Comparison of ENCODE assay signal across 8 mouse cellular contexts in genomic region chr5:35510589-35510988, GRCm38 (mm10). TPM values are rescaled to one million over a fixed set of nuclear protein-coding genes. Genes with fewer than 3 reads are reported as not detected.
DNase-seq lines count a peak whose midpoint lies in the region; ATAC-seq and TF ChIP-seq lines count a peak whose summit lies in the region.

No protein-coding gene starts in this region.

- H3K4me2 ChIP-seq in forebrain, embryonic 11.5 days (ENCODE audit: low read depth, low read length, severe bottlenecking): no peak overlapping the region
- H3K4me2 ChIP-seq in forebrain, embryonic 15.5 days (replicated peaks): no peak overlapping the region
- no peak overlapping the region for H3K4me2 ChIP-seq in limb, embryonic 14.5 days (replicated peaks; ENCODE audit: low read depth, low read length, severe bottlenecking)

- TF ChIP-seq POLR2A in brain, embryonic 14.5 days (IDR thresholded peaks at IDR 0.05; ENCODE audit: borderline replicate concordance, extremely low read depth, insufficient read depth, insufficient read length, poor library complexity, severe bottlenecking): no peak
- TF ChIP-seq POLR2A in limb, embryonic 14.5 days (IDR thresholded peaks at IDR 0.05; ENCODE audit: borderline replicate concordance, extremely low read depth, insufficient read depth, insufficient read length): no peak

- DNase-seq in forebrain, embryonic 11.5 days (ENCODE audit: low spot score): peak; percentile 82
- peak; percentile 57 for DNase-seq in A20 (ENCODE audit: low read depth, low spot score)
- peak; percentile 78 for DNase-seq in brain, embryonic 14.5 days (ENCODE audit: low read depth)
- DNase-seq in kidney, adult 8-10 months: peak; percentile 34 to 52
- DNase-seq in limb, embryonic 14.5 days (ENCODE audit: low spot score): peak; percentile 50
- DNase-seq in right cerebral cortex, postnatal 14 days: peak; percentile 46

- no peak overlapping the region for H3K4me3 ChIP-seq in forebrain, embryonic 11.5 days (ENCODE audit: low read depth, low read length)
- H3K4me3 ChIP-seq in forebrain, embryonic 15.5 days: no peak overlapping the region
- H3K4me3 ChIP-seq in limb, embryonic 14.5 days (replicated peaks; ENCODE audit: low read length): no peak overlapping the region

- no peaks in the 10 kb centered on the region for H3K27me3 ChIP-seq in forebrain, embryonic 11.5 days (ENCODE audit: control insufficient read depth, insufficient read depth, low read length)
- H3K27me3 ChIP-seq in forebrain, embryonic 15.5 days: no peaks in the 10 kb centered on the region
- H3K27me3 ChIP-seq in limb, embryonic 14.5 days (ENCODE audit: control insufficient read depth, insufficient read depth, low read length): no peaks in the 10 kb centered on the region

- WGBS in forebrain, embryonic 11.5 days: 25% methylated on average over 5 of the region's 5 CpGs
- 23% methylated on average over 5 of the region's 5 CpGs for WGBS in forebrain, embryonic 15.5 days
- 23% methylated on average over 5 of the region's 5 CpGs for WGBS in limb, embryonic 14.5 days

- no peaks in the 10 kb centered on the region for H3K36me3 ChIP-seq in forebrain, embryonic 11.5 days (ENCODE audit: control insufficient read depth, insufficient read depth, low read length)
- H3K36me3 ChIP-seq in forebrain, embryonic 15.5 days: no peaks in the 10 kb centered on the region
- no peaks in the 10 kb centered on the region for H3K36me3 ChIP-seq in limb, embryonic 14.5 days (ENCODE audit: control insufficient read depth, insufficient read depth, low read length)

- ATAC-seq in forebrain, embryonic 11.5 days (replicated peaks; ENCODE audit: low FRiP score): no peak; the same call in 1 of the 2 replicates
- ATAC-seq in forebrain, embryonic 15.5 days (replicated peaks): no peak
- 0 out of 2 replicates have a peak, but pooled peaks have one; percentile 54 for ATAC-seq in erythroblast, adult 5-6 weeks (replicated peaks; ENCODE audit: low FRiP score, poor library complexity, severe bottlenecking)
- 0 out of 2 replicates have a peak, but pooled peaks have one; percentile 12 for ATAC-seq in limb, embryonic 14.5 days (ENCODE audit: low FRiP score, low read depth)

- H3K4me1 ChIP-seq in forebrain, embryonic 11.5 days (replicated peaks; ENCODE audit: control insufficient read depth, insufficient read depth, low read length): no peaks in the 10 kb centered on the region
- H3K4me1 ChIP-seq in forebrain, embryonic 15.5 days: no peaks in the 10 kb centered on the region
- no peaks in the 10 kb centered on the region for H3K4me1 ChIP-seq in limb, embryonic 14.5 days (ENCODE audit: control insufficient read depth, insufficient read depth, low read length)

- H3K27ac ChIP-seq in forebrain, embryonic 11.5 days (ENCODE audit: low read depth, low read length): no peak overlapping the region
- H3K27ac ChIP-seq in forebrain, embryonic 15.5 days (replicated peaks): no peak overlapping the region
- no peak overlapping the region for H3K27ac ChIP-seq in limb, embryonic 14.5 days (replicated peaks; ENCODE audit: low read depth, low read length)

- no peak overlapping the region for H3K9ac ChIP-seq in forebrain, embryonic 11.5 days (ENCODE audit: low read length)
- no peak overlapping the region for H3K9ac ChIP-seq in forebrain, embryonic 15.5 days (replicated peaks)
- H3K9ac ChIP-seq in limb, embryonic 14.5 days (ENCODE audit: low read depth, low read length, severe bottlenecking): no peak overlapping the region

- H3K9me3 ChIP-seq in forebrain, embryonic 11.5 days (ENCODE audit: control insufficient read depth, low read length): no peaks in the 10 kb centered on the region
- H3K9me3 ChIP-seq in forebrain, embryonic 15.5 days: no peaks in the 10 kb centered on the region
- no peaks in the 10 kb centered on the region for H3K9me3 ChIP-seq in limb, embryonic 14.5 days (ENCODE audit: control insufficient read depth, low read length)

- peak; percentile 91 for TF ChIP-seq CTCF in brain, embryonic 14.5 days (IDR thresholded peaks at IDR 0.05; ENCODE audit: borderline replicate concordance, extremely low read depth, insufficient read depth, insufficient read length)

RNA-seq across cellular contexts. Expression of gene Cpz, which starts 14.9 kb away (rescaled TPM):
- 4.3 and 4.7 TPM in 2 replicates for polyA plus RNA-seq in forebrain, embryonic 11.5 days (2014; fragmentation: Nextera tagmentation; extraction: Ambion mirVana)
- polyA plus RNA-seq in forebrain, embryonic 15.5 days (2015; fragmentation: Nextera tagmentation; extraction: Ambion mirVana): 1.2 and 1.6 TPM in 2 replicates
- 2.3 and 4.4 TPM in 2 replicates for polyA plus RNA-seq in brain, embryonic 14.5 days (2012; rRNA removed)
- total RNA-seq in erythroblast, adult 5-6 weeks (2015; ENCODE audit: low replicate concordance): not detected in 2 replicates
- total RNA-seq in erythroblast, adult 5-6 weeks (2017; ENCODE audit: low replicate concordance): not detected in 2 replicates
- polyA plus RNA-seq in limb, embryonic 14.5 days (2012; rRNA removed): 9.9 and 10.1 TPM in 2 replicates
- 5.6 and 7.8 TPM in 2 replicates for polyA plus RNA-seq in limb, embryonic 14.5 days (2014; fragmentation: Nextera tagmentation; extraction: Ambion mirVana)

Comparison
In these comparisons a context has a peak if more than half of its experiments do, and no peak if none do; other contexts are left out.
1. ATAC-seq: peak in erythroblast, adult 5-6 weeks (single experiment) and limb, embryonic 14.5 days (single experiment); none in forebrain, embryonic 11.5 days (single experiment) and forebrain, embryonic 15.5 days (single experiment).
2. Peak in every context shown above with its lines, with median percentiles within 50 percentile points of each other: DNase-seq.